Mouse (Mus musculus) gastrocnemius, postnatal 10 days (tissue): ENCODE data around the gene Dagla. TPM values are rescaled to one million over a fixed set of nuclear protein-coding genes. Genes with fewer than 3 reads are reported as not detected.

Experiments used
- DNase-seq: peaks from one replicate; pipeline ENCODE4 v3.0.0; 2021; ENCODE audit warnings: mixed read lengths
- total RNA-seq, 2 experiments: library from RNA; stranded (reverse); gene quantifications; 2 replicates each; pipeline ENCODE4 v1.2.3; 2021

The Dagla gene
- total RNA-seq, 2 experiments from 2014 or later = 8.9 to 9.3 TPM

GRCm38 (mm10) chr19:10197130-10197529, 107.5 kb downstream of the Dagla start:
- no peak for DNase-seq

Other genes starting within 250 kb of the Dagla start
- gene Fads2, start 203.1 kb downstream of the Dagla start, total RNA-seq = 10 to 100 TPM; 14.5 to 18.1 TPM
- 10 to 100 TPM; 27.9 to 28.5 TPM for gene Fads1, start 122.0 kb downstream of the Dagla start, total RNA-seq
- gene Tmem258, start 100.9 kb downstream of the Dagla start, total RNA-seq = 100 to 1,000 TPM; 118 to 127 TPM
- gene Fen1, start 100.7 kb downstream of the Dagla start, total RNA-seq = 1 to 10 TPM; 8.4 to 9.1 TPM
- gene Myrf, start 64.1 kb downstream of the Dagla start, total RNA-seq = under 1 TPM; 0.09 to 0.14 TPM
- gene Syt7, start 84.2 kb upstream of the Dagla start, total RNA-seq = 1 to 10 TPM; 3.5 TPM
- under 1 TPM; 0.40 to 0.43 TPM for gene Lrrc10b, start 152.6 kb upstream of the Dagla start, total RNA-seq
- 1 to 10 TPM in 1 of 2 experiments, under 1 TPM in 1; 0.40 to 1.3 TPM for gene Ppp1r32, start 178.1 kb upstream of the Dagla start, total RNA-seq
- gene Cpsf7, start 220.4 kb upstream of the Dagla start, total RNA-seq = 10 to 100 TPM; 26.6 to 33.0 TPM
- 10 to 100 TPM; 42.5 to 45.1 TPM for gene Sdhaf2, start 221.3 kb upstream of the Dagla start, total RNA-seq